Mouse (Mus musculus): ENCODE results near the gene Bmper. TPM values are rescaled to one million over a fixed set of nuclear protein-coding genes. Genes with fewer than 3 reads are reported as not detected.
A peak's percentile ranks its signal among the peaks of the same experiment; 100 is the strongest.

Bmper gene
- total and polyA plus RNA-seq, 3 experiments: 1.3 to 1.9 (median 1.4) TPM

DNA sequence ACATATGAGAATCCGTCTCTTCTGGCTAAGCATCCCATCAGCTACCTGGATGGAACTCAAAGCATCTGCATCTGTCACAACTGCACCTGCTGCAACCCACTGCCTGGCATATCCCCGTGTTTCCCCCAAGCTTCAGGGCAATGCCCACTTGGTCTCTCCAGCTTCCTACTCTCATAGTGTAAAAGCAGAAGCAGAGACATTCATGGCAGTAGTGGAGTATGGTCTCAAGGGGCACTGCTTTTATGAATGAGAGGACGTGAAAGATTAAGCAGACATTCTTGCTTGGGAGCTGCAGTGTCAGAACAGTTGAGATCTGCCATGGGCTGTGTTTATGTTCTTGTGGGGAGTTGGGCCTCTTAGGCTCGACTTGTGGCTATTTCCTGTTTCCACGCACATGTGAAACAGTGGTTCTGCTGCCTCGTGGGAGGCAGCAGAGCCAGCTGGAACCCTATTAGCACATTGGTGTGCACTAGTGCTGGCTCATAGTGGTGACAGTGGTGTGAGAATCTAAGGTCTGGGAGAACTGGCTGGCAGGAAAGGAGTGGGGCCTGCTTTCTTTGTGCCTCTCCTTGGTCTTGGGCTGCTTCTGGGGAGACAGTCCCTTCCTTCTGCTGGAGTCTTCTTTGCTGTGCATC is 12.6 kb downstream of the Bmper start:
- H3K4me3 ChIP-seq (replicated peaks in 1 of 3; ENCODE audit: low read depth in 2 of 3, low read length in 2 of 3, poor library complexity in 1 of 3): no peak overlapping the region
- H3K4me2 ChIP-seq (ENCODE audit: insufficient read depth, low read depth, poor library complexity, severe bottlenecking): no peak overlapping the region
- H3K27me3 ChIP-seq (replicated peaks): no peaks in the 10 kb centered on the region
- no peaks in the 10 kb centered on the region for H3K9me3 ChIP-seq (replicated peaks; ENCODE audit: low read length)
- in situ Hi-C loops (cut with MboI; ENCODE audit: low pct_ligation_motif_present, low pct_unique_long_range_greater_than_20kb, low sequenced_read_pairs): loop anchor here (25.0 kb wide), 1 partner anchor 198 kb away; no protein-coding TSS in a partner anchor
- H3K79me2 ChIP-seq (replicated peaks; ENCODE audit: control insufficient read depth, extremely low read depth, insufficient read depth, poor library complexity, severe bottlenecking): no peaks in the 10 kb centered on the region
- TF ChIP-seq BHLHE40 (IDR thresholded peaks at IDR 0.05; ENCODE audit: low read depth, low read length): 0 out of 2 replicates have a peak, but pooled peaks have one; percentile 11
- 0 out of 2 replicates have a peak, but pooled peaks have one; percentile 45 for TF ChIP-seq MYC (IDR thresholded peaks at IDR 0.05; ENCODE audit: low read depth, low read length)
- TF ChIP-seq ZKSCAN1 (IDR thresholded peaks at IDR 0.05; ENCODE audit: borderline replicate concordance, low read depth, low read length): no peak
- no peak overlapping the region for H3K27ac ChIP-seq (ENCODE audit: insufficient read depth, low read depth)
- dilution Hi-C loops (cut with MboI; ENCODE audit: extremely low pct_ligation_motif_present, extremely low pct_unique_long_range_greater_than_20kb, low sequenced_read_pairs): no loop called here
- H3K9ac ChIP-seq (ENCODE audit: insufficient read depth, low read depth): no peak overlapping the region
- H3K4me1 ChIP-seq (ENCODE audit: control insufficient read depth in 1 of 2, insufficient read depth in 2 of 2): peaks cover 6 to 8% of the 10 kb centered on the region in 2 experiments; a peak in 3 of 4 replicates
- H3K36me3 ChIP-seq (replicated peaks in 1 of 2; ENCODE audit: control insufficient read depth in 1 of 2, insufficient read depth in 1 of 2, low read length in 1 of 2): no peaks in the 10 kb centered on the region
- DNase-seq (ENCODE audit: extremely low read depth): peak; percentile 25

DNA sequence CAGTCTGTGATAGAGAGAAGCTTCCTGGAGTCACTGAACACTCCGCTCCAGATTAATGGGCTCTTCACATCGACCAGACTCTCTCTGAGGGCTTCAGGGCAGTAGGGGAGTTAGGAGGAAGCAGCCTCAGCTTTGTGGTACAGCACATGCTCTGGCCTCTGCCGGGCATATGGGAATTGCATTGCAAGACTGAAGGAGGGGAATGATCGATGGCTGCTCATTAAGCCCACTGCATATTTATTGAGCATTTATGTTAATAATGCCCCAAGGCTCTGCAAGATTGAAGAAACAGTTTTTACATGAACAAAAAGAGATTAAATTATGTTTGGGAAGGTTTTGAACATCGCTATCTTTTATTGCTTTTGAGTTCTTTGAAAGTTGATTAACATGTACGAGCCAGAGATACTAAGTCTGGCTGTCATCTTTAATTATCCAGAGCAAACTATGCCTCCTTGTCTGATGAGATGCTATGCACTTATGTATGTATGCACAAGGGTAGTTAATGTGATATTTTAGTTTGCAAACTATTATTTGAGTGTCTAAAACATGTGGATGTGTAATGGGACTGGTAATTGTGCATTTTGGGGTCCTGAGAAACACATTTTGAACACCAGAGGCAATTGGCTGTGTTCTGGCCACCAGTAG is 13.9 kb downstream of the Bmper start:
- Histone ChIP-seq H3K27ac (ENCODE audit: insufficient read depth, low read depth) (no peak overlapping the region), H3K9me3 (replicated peaks; ENCODE audit: low read length) (no peaks in the 10 kb centered on the region), H3K4me2 (ENCODE audit: insufficient read depth, low read depth, poor library complexity, severe bottlenecking) (no peak overlapping the region), H3K4me3 (replicated peaks in 1 of 3; ENCODE audit: low read depth in 2 of 3, low read length in 2 of 3, poor library complexity in 1 of 3) (no peak overlapping the region), H3K9ac (ENCODE audit: insufficient read depth, low read depth) (no peak overlapping the region), H3K36me3 (replicated peaks in 1 of 2; ENCODE audit: control insufficient read depth in 1 of 2, insufficient read depth in 1 of 2, low read length in 1 of 2) (no peaks in the 10 kb centered on the region), H3K4me1 (ENCODE audit: control insufficient read depth in 1 of 2, insufficient read depth in 2 of 2) (peaks cover 6 to 8% of the 10 kb centered on the region in 2 experiments; a peak in 3 of 4 replicates), H3K79me2 (replicated peaks; ENCODE audit: control insufficient read depth, extremely low read depth, insufficient read depth, poor library complexity, severe bottlenecking) (no peaks in the 10 kb centered on the region), H3K27me3 (replicated peaks) (no peaks in the 10 kb centered on the region)
- no peak for TF ChIP-seq PAX5 (IDR thresholded peaks at IDR 0.05; ENCODE audit: low read length)
- TF ChIP-seq TCF12 (IDR thresholded peaks at IDR 0.05; ENCODE audit: low read depth, low read length): no peak
- TF ChIP-seq USF1 (IDR thresholded peaks at IDR 0.05; ENCODE audit: low read depth, low read length): no peak
- no peak for TF ChIP-seq KAT2A (IDR thresholded peaks at IDR 0.05; ENCODE audit: insufficient replicate concordance, low read length)
- no peak for TF ChIP-seq ZMIZ1 (IDR thresholded peaks at IDR 0.05; ENCODE audit: low read depth, low read length)
- TF ChIP-seq GABPA (IDR thresholded peaks at IDR 0.05; ENCODE audit: insufficient replicate concordance, low read depth, low read length): no peak
- TF ChIP-seq CTCF (conservative IDR thresholded peaks at IDR 0.05 in 1 of 2, IDR thresholded peaks at IDR 0.05 in 1 of 2; ENCODE audit: low read depth in 2 of 2, low read length in 2 of 2): no peak
- no peak for TF ChIP-seq E2F4 (IDR thresholded peaks at IDR 0.05; ENCODE audit: insufficient replicate concordance, low read depth, low read length)
- no peak for TF ChIP-seq BHLHE40 (IDR thresholded peaks at IDR 0.05; ENCODE audit: low read depth, low read length)
- TF ChIP-seq MAFK (IDR thresholded peaks at IDR 0.05; ENCODE audit: insufficient replicate concordance, low read length): no peak
- TF ChIP-seq MAX (IDR thresholded peaks at IDR 0.05; ENCODE audit: low read length): no peak
- no peak for TF ChIP-seq POLR2A (IDR thresholded peaks at IDR 0.05; ENCODE audit: low read depth, low read length)
- TF ChIP-seq ELF1 (IDR thresholded peaks at IDR 0.05; ENCODE audit: low read depth, low read length): no peak
- TF ChIP-seq MAZ (IDR thresholded peaks at IDR 0.05; ENCODE audit: low read depth, low read length): no peak
- TF ChIP-seq POLR2AphosphoS2 (IDR thresholded peaks at IDR 0.05; ENCODE audit: low read depth, low read length): no peak
- no peak for DNase-seq (ENCODE audit: extremely low read depth)
- in situ Hi-C loops (cut with MboI; ENCODE audit: low pct_ligation_motif_present, low pct_unique_long_range_greater_than_20kb, low sequenced_read_pairs): loop anchor here (25.0 kb wide), 1 partner anchor 199 kb away; no protein-coding TSS in a partner anchor
- dilution Hi-C loops (cut with MboI; ENCODE audit: extremely low pct_ligation_motif_present, extremely low pct_unique_long_range_greater_than_20kb, low sequenced_read_pairs): no loop called here
